Mouse (Mus musculus): ENCODE data around the gene Gm17617.
"Not testable (repeated sequence)": the region's sequence is repeated elsewhere in the genome, so short reads cannot be mapped to it uniquely, and the experiment has no call there.

The Gm17617 gene

GRCm38 (mm10) chr13:55135382-55135781 is 2.0 kb upstream of the Gm17617 start:
- peak; percentile 51 for DNase-seq (ENCODE audit: low read depth, low spot score)

DNA sequence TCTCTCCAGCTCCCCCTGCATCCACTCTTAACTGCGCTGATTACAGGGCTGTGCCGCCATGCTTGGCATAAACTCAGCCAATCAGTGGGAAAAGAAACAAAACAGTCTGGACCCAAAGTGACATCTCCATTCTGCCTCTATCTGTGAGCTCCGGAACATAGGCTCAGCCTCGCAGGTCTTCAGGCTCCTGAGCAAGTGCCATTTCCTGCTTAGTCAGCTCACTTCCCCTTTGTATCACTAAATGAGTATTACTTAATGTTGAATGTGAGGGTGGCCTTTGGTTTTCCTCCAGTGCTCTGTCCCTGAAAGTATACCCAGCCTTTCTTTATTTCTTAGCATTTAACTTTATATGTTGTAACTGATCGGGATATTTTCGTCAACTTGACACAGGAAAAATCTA is 8.4 kb downstream of the Gm17617 start:
- DNase-seq (ENCODE audit: low read depth, low spot score), result no peak

DNA sequence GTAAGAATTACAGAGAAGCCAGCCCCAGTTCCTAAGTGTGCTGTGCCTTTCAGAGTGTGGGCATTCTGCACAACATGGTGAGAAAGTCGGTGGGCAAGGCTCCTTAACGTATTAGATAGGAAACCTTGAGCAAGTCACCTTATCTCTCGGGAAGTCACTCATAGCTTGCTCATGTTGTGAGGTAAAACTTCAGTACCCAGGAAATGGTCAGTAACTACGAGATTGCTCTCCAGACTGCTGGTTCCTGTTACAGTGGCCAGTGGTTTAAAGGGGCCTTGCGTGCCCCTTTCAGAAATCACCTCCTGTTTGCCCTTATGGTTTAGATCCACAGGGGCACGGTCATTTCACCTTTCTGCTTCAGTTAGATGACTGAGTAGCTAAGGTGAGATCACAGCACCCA is 19.0 kb downstream of the Gm17617 start:
- no peak for DNase-seq (ENCODE audit: low read depth, low spot score)

DNA sequence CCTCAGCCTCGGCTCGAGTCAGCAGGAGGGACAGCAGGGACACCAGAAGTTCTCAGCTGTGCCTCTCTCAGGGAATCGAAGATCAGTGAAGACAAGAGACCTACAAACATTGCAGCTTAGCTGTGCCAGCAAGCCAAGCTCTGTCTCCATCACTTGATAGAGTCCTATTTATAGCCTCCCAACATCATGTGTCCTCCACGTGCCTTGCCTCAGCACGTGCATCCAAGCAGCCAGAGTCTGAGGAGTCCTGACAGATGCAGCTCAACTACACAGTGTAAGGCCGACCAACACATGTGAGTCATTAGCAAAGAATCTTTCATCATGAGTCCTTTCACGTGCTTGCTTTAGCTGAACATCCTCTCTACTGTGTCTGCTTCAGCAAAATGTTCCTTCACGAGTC is 25.7 kb downstream of the Gm17617 start:
- DNase-seq (ENCODE audit: low read depth, low spot score), result no peak

- DNase-seq (ENCODE audit: low read depth, low spot score), result no peak
Observed at GRCm38 (mm10) chr13:55107116-55107515, 26.2 kb downstream of the Gm17617 start.

- no peak for DNase-seq (ENCODE audit: low read depth, low spot score)
Observed at GRCm38 (mm10) chr13:55105953-55106691, 27.2 kb downstream of the Gm17617 start.

GRCm38 (mm10) chr13:55105045-55105952 is 28.0 kb downstream of the Gm17617 start, which contains the start of gene Zfp346:
TSS of gene Zfp346 (plus strand) at chr13:55105311.
- DNase-seq (ENCODE audit: low read depth, low spot score), result peak; percentile 96

DNA sequence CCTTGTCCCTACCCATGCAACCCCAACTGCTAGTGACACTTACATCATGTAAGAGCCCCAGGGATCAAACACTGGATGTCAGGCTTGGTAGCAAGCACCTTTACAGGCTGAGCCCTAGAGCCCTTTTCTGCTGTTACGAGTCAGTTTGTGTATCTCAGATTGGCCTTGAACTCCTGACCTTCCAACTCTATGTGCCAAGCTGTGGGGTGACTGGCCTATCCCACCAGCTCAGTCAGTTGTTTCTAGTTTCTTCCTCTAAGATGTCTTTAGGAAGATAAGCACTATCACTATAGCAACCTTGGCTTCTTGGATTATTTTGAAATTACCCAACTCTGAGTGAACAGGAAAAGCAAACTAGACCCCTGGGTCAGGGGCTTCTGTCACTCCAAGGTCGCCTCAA is 30.0 kb downstream of the Gm17617 start:
- no peak for DNase-seq (ENCODE audit: low read depth, low spot score)

GRCm38 (mm10) chr13:55102366-55102765 is 31.0 kb downstream of the Gm17617 start:
- DNase-seq (ENCODE audit: low read depth, low spot score), result no peak

DNA sequence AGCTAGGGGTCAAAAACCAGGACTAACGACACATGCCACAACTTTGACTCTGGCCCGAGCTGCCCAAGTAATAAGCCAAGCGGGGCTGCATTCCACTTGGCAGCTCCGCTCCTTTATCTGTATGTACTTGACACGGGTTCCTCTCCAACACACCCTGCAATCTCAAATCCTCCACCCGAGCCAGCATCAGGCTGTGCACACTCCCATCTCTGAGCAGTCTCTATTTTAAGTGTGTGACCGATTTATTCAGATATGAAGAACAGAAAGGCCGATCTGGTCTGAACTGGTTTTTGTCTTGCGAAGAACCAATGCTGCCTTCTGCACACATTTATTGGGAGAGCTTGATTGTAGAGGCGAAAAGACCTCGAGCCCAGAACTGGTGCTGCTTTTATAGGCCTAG is 31.7 kb downstream of the Gm17617 start:
- DNase-seq (ENCODE audit: low read depth, low spot score), result peak; percentile 57

DNA sequence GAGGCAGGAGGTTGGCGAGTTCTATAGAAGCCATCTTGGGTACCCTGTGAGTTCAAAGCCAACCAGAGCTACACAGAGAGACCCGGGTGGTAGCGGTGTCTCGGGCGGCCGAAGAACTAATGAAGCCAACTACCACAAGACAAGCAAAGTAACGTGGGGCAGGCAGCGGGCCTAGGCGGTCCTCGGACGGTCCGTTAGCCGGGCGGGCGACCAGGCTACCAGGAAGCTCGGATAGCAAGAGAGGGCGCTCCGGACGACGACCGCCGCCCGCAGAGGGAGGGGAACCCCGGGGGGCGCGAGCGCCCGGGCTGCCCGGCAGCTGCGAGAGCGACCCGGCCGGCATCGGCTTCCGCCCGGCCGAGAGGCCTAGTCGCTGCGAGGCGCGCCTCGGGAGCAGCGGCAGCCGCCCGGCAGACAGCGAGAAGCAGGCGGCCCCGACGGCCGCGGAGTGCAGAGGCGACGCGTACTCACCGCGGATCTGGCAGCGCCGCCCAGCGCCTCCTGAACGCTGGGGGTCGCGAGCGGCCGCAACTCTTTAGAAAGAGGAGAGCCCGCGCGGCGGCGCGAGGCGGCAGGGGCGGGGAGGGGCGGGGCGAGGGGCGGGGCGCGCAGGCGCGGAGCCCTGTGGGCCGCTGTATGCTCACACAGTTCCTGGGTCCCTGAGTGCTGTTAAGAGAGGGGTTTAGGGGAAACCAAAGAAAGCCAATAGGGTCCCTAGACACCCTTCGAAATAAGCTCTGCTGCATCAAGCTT is 33.4 kb downstream of the Gm17617 start, which contains the start of gene Uimc1:
Gene Uimc1, minus strand, starts transcription at position 575 of the 753 bp plus-strand sequence.
- peak; percentile 89 for DNase-seq (ENCODE audit: low read depth, low spot score)

GRCm38 (mm10) chr13:55099066-55099725 is 34.2 kb downstream of the Gm17617 start:
- DNase-seq (ENCODE audit: low read depth, low spot score), result peak; percentile 71

- not testable (repeated sequence) for DNase-seq (ENCODE audit: low read depth, low spot score)
Observed at GRCm38 (mm10) chr13:55097841-55098240, 35.5 kb downstream of the Gm17617 start.

GRCm38 (mm10) chr13:55092588-55092987 is 40.8 kb downstream of the Gm17617 start:
- no peak for DNase-seq (ENCODE audit: low read depth, low spot score)

Measured in R1 (cell line).